8 mouse cellular contexts compared by ENCODE assay signal in the genomic region with DNA sequence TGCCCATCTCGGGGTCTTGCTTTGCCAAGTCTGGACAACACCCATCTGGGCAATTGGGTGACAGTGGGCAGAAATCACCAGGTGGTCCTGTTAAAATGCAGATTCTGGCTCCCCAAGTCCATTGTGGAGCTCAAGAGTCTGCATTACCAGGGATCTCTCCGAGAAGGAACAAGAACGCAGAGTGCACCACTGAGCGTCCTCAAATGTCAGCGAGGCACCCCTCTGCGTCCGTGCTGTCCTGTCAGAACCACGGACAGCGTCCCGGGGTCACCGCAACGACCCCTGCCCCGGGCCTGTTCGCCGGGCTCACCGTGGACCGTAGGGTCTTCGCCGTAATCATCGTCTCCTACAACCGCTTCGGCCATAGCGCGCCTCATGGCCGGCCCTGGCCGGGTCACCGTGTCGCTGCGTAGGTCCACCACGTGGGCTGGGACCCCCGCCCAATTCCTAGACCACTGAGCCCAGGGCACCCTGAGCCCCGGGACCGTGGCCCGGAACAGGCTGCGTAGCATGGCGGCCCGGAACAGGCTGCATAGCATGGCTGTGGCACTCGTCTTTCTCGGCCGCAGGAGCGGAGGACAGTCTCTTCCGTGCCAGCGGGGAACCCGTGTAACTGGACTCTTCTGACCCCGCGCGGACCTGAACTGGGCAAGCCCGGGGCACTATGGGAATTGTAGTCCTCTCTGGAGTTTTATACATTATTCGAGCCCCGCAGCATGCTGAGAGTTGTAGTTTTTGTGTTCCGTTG. TPM values are rescaled to one million over a fixed set of nuclear protein-coding genes. Genes with fewer than 3 reads are reported as not detected.
DNase-seq lines count a peak whose midpoint lies in the region; ATAC-seq and TF ChIP-seq lines count a peak whose summit lies in the region.

A gene (minus strand): TSS at position 621 of the 748 bp plus-strand sequence.

- WGBS in neural tube, embryonic 13.5 days, result 1% methylated on average over 51 of the region's 51 CpGs

- no peak within 1 kb of the TSS for H3K27ac ChIP-seq in ES-E14 (ENCODE audit: insufficient read depth, low read depth, low read length, poor library complexity, severe bottlenecking)
- peak within 1 kb of the TSS; percentile 90 for H3K27ac ChIP-seq in layer of hippocampus, adult 2 months
- 0 out of 2 replicates have a peak within 1 kb of the TSS, but pooled peaks have one; percentile 33 for H3K27ac ChIP-seq in neural tube, embryonic 13.5 days (replicated peaks)

- TF ChIP-seq CTCF in layer of hippocampus, adult 2 months (conservative IDR thresholded peaks at IDR 0.05), result no peak

- no peaks in the 10 kb centered on the region for H3K9me3 ChIP-seq in ES-E14 (ENCODE audit: control insufficient read depth, insufficient read depth, low read depth, low read length)
- H3K9me3 ChIP-seq in neural tube, embryonic 13.5 days, result no peaks in the 10 kb centered on the region

- H3K36me3 ChIP-seq in ES-E14 (ENCODE audit: control insufficient read depth, insufficient read depth, low read length, poor library complexity, severe bottlenecking), result no peaks in the 10 kb centered on the region
- H3K36me3 ChIP-seq in neural tube, embryonic 13.5 days, result no peaks in the 10 kb centered on the region

- H3K9ac ChIP-seq in ES-E14 (ENCODE audit: insufficient read depth, low read depth, low read length, poor library complexity, severe bottlenecking), result peak within 1 kb of the TSS; percentile 49; the same call in 1 of the 2 replicates
- H3K9ac ChIP-seq in neural tube, embryonic 13.5 days, result peak within 1 kb of the TSS; percentile 81

- H3K27me3 ChIP-seq in neural tube, embryonic 13.5 days, result peaks cover 4% of the 10 kb centered on the region; the same call in 1 of the 2 replicates

- in situ Hi-C loops in ES-E14 (cut with MboI; ENCODE audit: low sequenced_read_pairs in 2 of 2, unreplicated experiment in 2 of 2), result loop anchor here in 1 of 2 experiments (5.0 to 25.0 kb wide), 2 partner anchors 209 to 364 kb away; a partner anchor contains a TSS

- peaks cover 9 to 25% of the 10 kb centered on the region in 2 experiments for H3K4me1 ChIP-seq in ES-E14 (ENCODE audit: control insufficient read depth in 2 of 2, insufficient read depth in 2 of 2, low read length in 2 of 2, poor library complexity in 1 of 2)
- H3K4me1 ChIP-seq in neural tube, embryonic 13.5 days (replicated peaks), result peaks cover 24% of the 10 kb centered on the region

- H3K4me2 ChIP-seq in neural tube, embryonic 13.5 days, result peak within 1 kb of the TSS; percentile 97

- peak; percentile 58; the same call in 1 of the 2 replicates for ATAC-seq in neural tube, embryonic 13.5 days (ENCODE audit: low read depth)

- H3K4me3 ChIP-seq in ES-E14 (ENCODE audit: insufficient read depth in 1 of 2, low read depth in 1 of 2, low read length in 2 of 2, poor library complexity in 1 of 2, severe bottlenecking in 1 of 2), result peak within 1 kb of the TSS; percentile 70 to 77
- peak within 1 kb of the TSS; percentile 86 for H3K4me3 ChIP-seq in layer of hippocampus, adult 2 months
- peak within 1 kb of the TSS; percentile 72 for H3K4me3 ChIP-seq in neural tube, embryonic 13.5 days

- DNase-seq in ES-E14 (ENCODE audit: low read depth, low spot score), result no peak
- DNase-seq in cerebellum, adult 18-20 months, result peak; percentile 88 to 92
- peak; percentile 77 for DNase-seq in forelimb bud, embryonic 11.5 days (ENCODE audit: low read depth, low spot score)
- peak; percentile 85 for DNase-seq in heart, postnatal 4 days
- peak; percentile 74 to 82 for DNase-seq in layer of hippocampus, adult 2 months (ENCODE audit: low spot score in 2 of 2)
- DNase-seq in lung, adult 18-20 months, result peak; percentile 84 to 89
- DNase-seq in thymus, postnatal 25 days, result peak; percentile 68

TF ChIP-seq in ES-E14, 5 proteins besides CTCF, POLR2A, EP300 and RAD21:
- TF ChIP-seq HCFC1 (IDR thresholded peaks at IDR 0.05; ENCODE audit: borderline replicate concordance, insufficient read depth, low read length), result peak; percentile 86
- no peak for TF ChIP-seq ZNF384 (IDR thresholded peaks at IDR 0.05; ENCODE audit: low read depth, low read length)
- TF ChIP-seq MAFK (IDR thresholded peaks at IDR 0.05; ENCODE audit: insufficient read depth, low read depth, low read length), result no peak
- TF ChIP-seq CHD2 (IDR thresholded peaks at IDR 0.05; ENCODE audit: low read depth, low read length), result no peak

RNA-seq across cellular contexts. Expression of the gene that starts here (rescaled TPM):
- total RNA-seq in ES-E14 (2012; rRNA removed), result 1.2 and 3.1 TPM in 2 replicates
- 1 to 10 TPM; 3.3 to 4.0 TPM for total RNA-seq in heart, postnatal 4 days (2021)
- 1 to 10 TPM; 4.7 to 5.3 TPM for total RNA-seq in layer of hippocampus, adult 2 months (2021)
- polyA plus RNA-seq in neural tube, embryonic 13.5 days (2015; fragmentation: Nextera tagmentation; extraction: Ambion mirVana), result 2.4 and 3.0 TPM in 2 replicates
